Mouse (Mus musculus) brain, adult 2 months (tissue): ENCODE measurements at regions not wholly inside any gene's neighbourhood (a gene's known extent, or its start where the extent isn't known, plus 50 kb on each side); places are given as distances from the start of the nearest gene placed in this dataset.
"Not testable (repeated sequence)": the region's sequence is repeated elsewhere in the genome, so short reads cannot be mapped to it uniquely, and the experiment has no call there.

Experiments used
- DNase-seq: peaks from one replicate; pipeline ENCODE4 v3.0.0; 2011; ENCODE audit warnings: low read depth, low spot score

DNA sequence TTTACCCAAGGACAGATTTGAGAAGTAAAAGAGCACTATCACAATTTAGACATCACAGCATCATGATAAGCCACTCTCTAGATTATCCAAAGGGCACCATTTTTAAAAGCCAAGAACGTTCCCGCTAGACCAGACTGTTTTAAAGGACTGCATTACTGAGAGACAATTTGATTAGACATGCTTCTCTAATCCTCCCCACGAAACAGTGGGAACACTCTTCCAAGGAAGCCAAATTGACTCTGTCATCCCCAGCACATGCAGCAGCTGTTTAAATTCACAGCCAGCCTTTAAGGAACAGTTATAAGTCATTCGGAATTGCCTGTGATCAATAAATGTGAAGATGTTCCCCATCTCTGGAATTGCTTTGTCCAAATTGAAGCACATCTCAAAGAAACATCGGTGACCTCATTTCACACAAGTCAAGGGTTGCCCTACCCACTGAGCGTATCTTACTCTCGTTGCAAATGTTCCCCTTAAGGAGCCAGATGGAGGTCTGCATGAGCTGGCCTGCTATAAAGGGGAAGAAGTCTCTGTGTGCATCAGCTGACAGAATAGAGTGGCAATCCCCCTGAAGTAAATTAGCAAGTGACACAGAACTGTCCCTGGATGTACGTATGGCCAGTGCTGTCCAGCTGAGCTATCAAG is 393.2 kb downstream of the Pid1 start:
- DNase-seq, result peak; percentile 13

DNA sequence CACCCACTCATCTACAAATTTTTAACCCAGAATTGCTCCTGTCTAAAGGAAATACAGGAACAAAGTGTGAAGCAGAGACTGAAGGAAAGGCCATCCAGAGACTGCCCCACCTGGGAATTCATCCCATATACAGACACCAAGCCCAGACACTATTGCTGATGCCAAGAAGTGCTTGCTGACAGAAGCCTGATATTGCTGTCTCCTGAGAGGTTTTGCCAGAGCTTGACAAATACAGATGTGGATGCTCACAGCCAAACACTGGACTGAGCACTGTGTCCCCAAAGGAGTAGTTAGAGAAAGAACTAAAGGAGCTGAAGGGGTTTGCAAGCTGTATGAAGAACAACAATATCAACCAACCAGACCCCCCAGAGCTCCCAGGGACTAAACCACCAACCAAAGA is 399.3 kb downstream of the Pid1 start:
- DNase-seq, result not testable (repeated sequence)

DNA sequence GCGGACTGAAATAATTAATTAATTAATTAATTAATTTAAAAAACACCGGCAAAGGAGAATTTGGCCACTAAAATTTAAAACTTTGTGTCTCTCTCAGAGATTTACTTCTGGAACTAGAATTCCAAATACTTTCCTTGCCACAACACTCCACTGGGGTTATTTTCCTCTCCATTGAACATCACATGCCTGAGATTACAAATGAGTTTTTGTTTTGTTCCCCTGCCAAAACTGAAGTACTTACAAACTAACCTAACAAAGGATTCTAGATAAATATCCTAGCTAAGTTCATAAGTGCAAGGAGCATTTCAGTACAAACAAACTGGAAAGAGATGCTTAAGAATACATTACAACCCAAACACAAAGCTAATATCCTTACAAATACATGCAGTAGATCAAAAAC is 402.2 kb downstream of the Pid1 start:
- no peak for DNase-seq

DNA sequence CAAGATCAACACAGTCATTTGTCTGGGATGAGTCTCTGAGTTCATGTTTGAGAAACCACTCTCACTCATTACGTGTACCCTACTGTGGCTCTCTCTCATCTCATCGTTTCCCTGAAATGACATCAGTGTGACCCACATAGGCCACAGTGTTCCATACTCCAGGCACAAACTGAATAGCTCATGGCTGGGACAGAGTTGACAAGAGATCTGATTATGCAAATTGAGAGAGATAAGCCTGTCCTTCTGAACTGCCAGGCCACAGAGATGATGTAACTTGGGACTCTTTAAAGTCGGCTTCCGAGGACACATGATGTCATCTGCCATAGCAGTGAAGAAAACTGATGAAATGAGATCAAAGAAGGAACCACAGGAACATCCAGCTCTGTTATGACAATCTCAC is 404.2 kb downstream of the Pid1 start:
- DNase-seq, result no peak

DNA sequence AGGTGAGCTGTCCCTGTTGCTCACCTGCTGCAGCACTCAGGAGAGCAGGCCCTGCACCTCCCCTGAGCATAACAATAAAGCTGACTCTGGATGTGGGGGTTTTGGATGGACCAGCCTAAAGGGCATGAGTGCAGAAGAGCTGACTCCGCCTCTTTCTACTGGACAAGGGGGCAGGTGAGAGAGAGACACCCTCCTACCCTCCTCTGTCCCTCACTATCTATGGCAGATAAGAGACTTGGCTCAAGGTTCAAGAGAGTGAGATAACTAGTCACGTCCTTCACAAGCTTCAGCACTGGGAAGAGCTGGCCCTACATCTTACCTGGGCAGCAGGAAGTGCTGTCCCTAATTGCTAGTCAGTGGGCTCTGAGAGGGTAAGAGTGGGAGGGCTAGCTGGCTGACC is 441.1 kb downstream of the Pid1 start:
- DNase-seq, result no peak

DNA sequence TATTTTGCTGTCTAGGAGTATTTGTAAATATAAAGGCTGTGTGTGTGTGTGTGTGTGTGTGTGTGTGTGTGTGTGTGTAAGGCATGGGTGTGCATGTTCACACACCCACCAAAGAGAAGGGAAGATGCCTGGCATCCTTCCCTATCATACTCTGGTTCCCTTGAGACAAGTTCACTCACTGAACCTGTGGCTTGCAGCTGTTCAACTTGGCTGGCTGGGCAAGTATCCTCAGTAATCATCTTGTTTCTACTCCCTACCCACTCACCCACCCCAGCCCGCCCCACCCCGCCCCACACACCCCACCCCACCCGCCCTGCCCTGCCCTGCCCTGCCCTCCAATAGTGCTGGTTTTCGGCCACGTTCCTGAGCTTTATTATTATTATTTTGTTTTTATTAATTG is 448.5 kb downstream of the Pid1 start:
- DNase-seq, result no peak

DNA sequence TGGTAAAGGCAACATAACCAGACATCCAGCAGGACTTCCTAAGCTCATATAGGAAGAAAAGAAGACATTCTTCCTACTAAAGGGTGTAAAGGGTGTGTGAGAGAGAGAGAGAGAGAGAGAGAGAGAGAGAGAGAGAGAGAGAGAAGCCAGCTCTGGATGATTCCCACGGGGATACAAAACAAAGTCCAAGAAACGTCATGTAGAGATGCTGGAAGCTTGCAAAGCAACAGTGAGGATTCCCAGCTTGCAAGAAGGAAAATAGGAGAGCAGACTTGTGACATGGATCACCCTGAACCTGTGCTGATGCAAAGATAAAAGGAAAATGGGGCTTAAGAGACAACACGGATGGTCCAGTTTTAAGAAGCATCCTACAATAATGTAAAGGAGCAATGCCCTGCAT is 456.6 kb downstream of the Pid1 start:
- no peak for DNase-seq

DNA sequence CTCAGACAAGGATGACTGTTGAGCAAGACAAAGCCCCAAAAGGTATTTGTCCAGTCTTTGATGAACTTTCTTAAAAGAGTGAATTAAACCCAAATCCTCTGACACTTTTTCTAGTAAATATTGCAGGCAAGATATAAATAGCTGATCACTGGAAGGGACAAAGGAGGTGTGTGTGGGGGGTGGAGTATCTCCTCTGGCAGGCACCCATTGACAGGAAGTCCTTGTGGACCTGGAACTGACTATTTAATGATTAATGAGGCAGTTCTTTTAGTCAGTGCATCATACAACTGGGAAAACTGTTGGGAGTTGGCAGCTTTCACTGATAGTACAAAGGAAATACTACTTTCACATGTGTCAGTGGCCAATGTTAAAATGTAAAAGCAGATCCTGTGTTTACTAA is 457.1 kb downstream of the Pid1 start:
- DNase-seq, result no peak

DNA sequence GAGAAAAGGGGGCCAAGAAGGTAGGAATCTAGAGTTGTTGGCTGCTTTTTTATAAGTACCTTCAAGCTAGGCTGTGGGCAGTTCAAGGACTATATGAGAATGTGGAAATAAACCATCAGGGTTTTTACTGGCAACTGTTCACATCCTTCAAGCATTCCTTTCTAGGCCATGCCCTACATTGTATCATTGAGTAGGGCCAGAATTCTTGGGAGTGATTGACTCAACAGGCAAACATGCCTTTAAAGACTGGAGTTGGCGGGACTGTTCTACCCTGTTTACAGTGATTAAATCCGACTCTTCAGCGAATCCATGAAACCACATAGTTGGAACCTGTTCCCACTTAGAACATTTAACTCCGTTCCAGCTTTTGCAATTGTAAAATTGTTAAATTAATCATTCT is 463.8 kb downstream of the Pid1 start:
- no peak for DNase-seq

DNA sequence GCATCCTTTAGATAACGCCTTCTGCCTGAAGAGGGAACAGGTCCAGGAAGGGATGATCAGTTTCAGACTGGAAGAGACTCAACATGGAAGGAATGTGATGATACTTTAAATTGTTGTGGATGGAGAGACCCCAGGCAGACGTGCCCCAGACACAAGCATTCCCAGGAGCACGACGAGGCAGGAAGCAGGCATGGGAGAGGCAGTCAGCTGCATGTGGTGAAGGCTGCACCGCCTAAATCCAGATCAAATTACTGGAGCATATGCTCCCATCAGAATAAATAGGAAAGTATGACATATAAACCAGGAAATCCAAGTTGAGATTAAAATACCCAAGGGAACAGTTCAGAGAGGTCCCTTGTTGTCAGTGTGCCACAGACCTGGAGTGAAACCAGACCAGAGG is 467.3 kb downstream of the Pid1 start:
- no peak for DNase-seq

DNA sequence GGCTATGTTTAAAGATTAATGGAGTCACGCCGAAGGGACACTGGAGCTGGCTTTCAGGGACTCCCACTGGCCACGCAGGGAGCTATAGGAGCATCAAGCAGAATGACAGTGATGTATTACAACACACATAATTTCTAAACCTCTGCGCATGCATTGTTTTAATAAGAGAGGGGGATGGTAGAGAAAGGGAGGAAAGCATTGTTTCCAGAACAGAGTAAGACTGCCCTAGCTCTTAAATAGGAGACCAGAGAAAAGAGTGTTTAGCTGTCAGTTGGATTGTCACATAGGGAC is 471.1 kb upstream of the Sphkap start:
- DNase-seq, result no peak

DNA sequence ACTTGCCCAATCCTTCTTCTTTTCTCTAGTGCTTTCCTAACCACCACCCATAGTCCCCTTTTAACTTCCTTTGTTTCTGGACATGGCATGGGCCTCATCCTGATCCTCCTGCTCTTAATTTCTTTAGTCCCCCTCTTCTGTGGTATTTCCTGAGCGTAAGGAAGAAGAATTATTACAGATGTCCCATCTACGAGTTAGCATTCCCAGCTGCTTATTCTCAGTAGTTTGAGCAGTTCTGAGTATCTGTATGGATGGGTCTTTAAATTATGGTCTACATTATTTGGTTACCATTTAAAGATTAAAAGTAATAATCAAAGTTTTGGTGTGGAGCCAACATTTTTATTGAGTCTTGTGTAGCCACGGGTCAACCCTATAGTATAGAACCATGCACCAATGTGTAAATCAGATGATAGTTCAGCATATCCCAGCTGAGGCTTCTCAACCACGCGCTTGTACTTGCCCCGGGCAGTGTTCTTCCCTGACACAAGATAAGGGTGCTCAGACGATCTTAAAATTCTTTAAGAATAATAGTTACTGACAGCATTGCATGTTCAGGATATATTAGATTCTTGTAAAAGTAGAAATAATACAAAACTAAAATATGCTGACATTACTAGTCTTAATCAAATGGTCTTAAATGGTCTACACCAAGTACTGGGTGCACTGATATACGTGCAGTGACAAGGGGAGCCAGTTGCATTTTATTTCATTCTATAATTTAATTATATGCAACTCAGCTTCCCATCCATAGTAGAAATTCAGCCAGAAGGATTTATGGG is 470.5 kb upstream of the Sphkap start:
- no peak for DNase-seq

DNA sequence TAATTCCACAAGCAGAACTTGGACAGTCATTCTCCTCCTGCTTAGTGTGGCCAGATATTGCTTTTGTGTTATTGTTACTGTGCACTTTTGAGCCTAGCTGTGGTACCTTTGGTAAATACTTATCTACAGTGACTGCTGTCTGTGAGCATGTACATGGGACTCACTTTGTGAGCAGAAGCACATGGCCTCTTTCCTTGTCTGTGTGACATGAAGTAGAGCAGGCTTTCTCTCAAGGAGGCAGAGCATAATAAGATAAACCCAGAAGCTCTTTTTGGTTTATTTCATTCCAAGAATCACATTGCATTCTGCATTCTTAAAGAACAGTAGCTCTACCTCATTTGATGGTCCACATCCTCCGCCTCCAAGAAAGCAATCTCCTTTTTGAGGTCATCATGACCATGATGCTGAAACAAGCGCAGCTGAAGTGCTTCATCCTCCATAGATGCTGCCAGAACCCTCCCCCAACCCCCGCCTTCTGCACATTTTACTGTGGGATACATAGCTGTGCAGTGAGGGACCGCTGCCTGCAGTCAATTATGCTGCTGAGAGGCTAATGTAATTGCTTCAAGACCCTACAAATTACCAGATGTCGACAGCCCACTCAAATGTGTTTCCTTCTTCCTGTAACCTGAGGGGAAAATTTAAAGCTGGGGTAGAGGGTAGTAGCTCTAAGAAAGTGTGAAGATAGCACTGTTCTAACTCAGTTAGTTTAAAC is 463.0 kb upstream of the Sphkap start:
- peak; percentile 21 for DNase-seq

DNA sequence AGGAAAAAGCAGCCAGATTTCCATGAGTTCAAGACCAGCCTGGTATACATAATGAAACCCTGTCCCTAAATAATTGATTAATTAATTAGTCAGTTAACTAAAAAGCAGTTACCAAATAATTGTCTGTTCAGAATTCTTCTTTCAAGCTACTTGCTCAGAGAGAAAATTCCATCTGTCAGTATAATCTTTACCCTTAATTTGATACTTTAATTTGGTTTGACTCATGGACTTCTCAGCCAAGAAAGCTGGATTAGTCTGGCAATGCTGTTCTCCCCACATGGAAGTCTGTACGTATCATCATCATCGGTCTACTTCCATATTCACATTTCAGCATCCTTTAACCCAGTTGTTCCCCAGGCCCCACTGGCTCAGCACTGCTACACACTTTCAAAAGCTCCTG is 461.0 kb upstream of the Sphkap start:
- no peak for DNase-seq

DNA sequence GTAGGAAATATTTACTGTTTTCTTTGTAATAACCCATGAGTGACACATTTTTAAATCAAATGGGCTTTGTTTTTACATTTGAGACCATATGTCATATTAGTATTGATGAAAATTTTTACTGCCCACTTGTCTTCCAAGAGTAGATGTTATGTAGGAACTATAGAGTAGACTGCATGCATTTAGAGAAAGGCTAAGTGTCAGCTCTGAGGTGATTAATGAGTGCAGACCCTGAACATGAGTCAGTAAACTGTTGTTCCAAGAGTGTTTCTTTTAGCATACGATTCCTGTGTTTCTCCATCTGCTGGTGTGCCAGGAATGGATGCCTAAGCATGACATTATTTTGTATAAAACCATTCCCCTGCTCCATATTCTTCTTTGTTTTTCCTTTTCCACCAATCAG is 454.5 kb upstream of the Sphkap start:
- no peak for DNase-seq

DNA sequence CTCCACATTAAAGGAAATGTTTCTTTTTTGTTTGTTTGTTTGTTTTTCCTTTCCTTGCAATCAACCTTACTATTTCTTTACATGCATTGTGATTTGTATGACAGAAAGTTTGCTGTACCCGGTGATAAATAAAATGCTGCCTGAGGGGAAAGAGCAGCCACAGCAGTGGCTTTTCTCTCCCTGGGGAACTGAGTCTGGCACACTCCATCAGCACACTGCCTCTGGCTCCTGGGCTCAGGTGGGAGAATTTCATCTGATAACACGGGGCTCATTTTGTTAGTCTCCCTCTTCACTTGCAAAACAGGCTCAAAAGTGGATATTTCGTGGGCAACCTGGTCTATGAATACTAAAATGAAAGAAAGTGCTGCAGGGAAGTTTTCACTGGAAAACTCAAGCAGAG is 454.1 kb upstream of the Sphkap start:
- no peak for DNase-seq

DNA sequence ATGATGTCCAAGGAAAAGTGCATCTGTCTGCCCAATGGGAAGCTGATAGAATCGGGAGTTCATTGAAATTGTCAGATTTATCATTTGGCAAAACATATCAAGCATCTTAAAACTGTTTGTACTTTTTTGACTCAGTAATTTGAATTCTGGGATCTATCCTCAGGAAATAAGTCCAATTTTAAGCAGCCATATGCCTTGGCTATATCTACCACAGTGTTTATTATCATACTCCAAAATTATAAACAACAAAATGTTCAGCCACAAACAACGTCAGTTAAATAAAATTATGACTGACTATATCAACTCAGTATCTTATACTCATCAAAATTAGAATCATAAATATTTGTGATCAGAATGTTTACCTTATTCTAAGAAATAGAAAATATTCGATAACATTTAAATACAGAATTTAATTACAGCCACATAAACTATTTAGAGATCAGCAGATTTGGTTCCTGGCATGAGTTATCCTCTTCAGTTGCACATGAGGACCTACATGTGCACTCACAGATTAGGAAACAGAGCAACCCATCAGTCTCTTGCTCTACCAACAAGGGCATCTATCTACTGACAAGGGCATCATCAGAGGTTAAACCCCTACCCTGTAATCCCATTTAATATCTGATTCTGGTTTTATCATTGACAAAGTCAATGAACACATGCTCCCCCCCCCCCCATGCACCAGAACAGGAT is 451.9 kb upstream of the Sphkap start:
- no peak for DNase-seq

DNA sequence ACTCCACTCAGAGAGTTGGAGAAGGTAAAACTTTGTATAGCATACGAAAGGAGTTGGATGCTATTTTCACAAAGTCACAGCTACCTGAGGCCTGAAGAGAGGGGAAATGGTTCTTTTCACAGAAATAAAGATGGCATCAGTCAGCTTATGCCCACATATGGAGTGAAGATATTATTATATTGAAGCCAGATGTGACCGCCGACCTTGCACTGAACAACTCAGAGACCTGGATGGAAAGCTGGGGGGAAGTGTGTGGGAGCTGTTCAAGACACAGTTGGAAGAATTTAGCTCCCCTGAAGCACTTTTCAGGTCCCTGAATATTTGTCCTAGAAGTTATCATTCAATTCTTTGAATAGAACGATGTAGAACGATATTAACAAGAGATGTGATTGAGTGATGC is 446.0 kb upstream of the Sphkap start:
- DNase-seq, result no peak

DNA sequence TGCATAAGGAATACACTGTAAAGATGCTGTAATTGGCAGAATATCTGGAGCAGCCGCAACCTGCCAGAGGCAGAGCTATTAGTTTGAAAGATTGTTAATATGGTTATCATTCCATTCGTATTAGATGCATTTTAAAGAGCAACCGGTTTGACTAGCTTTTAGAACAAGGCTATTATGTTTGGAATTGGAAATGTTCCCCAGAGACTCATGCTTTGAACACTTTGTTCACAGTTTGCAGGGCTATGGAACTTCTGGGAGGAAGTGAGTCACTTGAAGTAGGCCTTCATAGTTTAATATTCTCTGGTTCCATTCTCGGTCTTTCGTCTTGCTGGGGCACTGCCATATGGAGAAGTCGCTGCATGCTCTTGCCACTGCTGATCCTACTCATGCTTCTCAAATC is 443.1 kb upstream of the Sphkap start:
- DNase-seq, result peak; percentile 61

DNA sequence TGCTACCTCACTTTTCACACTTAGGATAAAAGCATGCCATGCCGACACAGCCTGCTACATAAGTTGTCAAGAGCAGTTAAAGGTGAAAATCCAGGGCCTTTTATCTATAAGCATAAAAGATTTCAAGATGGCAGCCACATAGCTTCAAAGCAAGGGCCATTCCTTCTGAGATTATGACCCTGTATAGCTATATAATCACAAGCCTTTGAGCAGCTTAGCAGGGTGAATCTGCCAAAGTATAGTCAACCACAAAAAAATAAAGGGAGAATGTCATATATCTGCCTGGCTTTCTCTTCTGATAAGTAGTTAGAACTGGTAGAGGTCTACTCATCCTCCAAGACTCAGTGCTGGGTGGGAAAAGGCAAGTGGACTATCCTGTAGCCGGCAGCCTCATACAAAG is 440.4 kb upstream of the Sphkap start:
- no peak for DNase-seq

DNA sequence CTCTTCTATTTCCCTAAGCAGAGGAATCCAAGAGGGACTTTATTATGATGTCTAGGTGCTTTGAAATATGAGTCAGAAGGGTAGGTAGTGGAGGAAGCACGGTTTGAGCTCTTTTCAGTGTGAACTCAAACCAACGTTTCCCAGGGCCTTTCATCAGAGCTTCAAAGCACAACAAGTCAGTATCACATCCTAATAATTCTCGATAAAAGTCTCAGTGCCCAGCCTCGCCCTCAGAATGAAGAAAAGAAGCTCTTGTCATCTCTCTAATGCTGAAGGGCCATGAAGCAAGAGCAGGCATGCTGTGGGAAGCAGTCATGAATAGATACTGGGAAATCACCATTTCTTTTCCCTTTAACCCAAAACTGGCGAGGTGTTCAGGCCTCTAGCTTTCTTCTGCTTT is 440.0 kb upstream of the Sphkap start:
- DNase-seq, result peak; percentile 16

DNA sequence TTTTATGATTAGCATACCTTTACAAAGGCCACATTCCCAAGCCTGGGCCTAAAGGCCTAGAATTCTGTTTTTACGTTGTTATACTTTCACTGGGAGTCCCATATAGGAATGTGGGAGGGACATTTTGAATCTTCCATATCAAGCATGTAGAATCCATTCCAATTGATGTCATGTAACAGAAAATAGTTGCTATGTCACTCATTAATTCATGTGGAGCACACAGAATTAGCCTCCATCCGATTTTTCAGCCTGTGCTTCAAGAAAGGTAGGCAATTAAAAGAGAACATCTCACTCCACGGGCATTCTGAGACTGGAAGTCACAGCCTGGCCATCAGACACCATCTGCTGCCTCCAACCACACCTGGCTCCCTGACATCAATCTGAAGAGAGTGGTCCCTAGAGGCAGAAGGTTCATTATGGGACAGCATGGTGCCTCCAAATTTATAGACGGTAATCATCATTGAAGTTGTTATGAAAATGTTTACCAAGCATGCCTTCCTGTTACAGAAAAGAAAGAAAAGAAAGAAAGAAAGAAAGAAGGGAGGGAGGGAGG is 436.9 kb upstream of the Sphkap start:
- DNase-seq, result peak; percentile 45
